Mouse (Mus musculus) liver, embryonic 16.5 days (tissue): ENCODE data around the gene Zfp148. TPM values are rescaled to one million over a fixed set of nuclear protein-coding genes. Genes with fewer than 3 reads are reported as not detected.

Source experiments
- ATAC-seq: fragments of 200-750 bp; cut with Nextera tagmentation; 2 replicates; pipeline ENCODE4 v1.8.0; 2017; ENCODE audit warnings: low read depth, mild to moderate bottlenecking, moderate number of reproducible peaks, moderate library complexity
- H3K27ac ChIP-seq: fragments of 300-500 bp; sonication (generic); 2 replicates; pipeline ENCODE4 v1.5.1; 2014; ENCODE audit warnings: mild to moderate bottlenecking, low read length
- H3K27me3 ChIP-seq: fragments of 300-500 bp; sonication (generic); 2 replicates; pipeline ENCODE4 v1.6.1; 2014; ENCODE audit warnings: low read depth, low read length, mixed read lengths; ENCODE audit not compliant: control insufficient read depth, insufficient read depth
- H3K36me3 ChIP-seq: fragments of 300-500 bp; sonication (generic); 2 replicates; pipeline ENCODE4 v1.6.1; 2014; ENCODE audit warnings: mild to moderate bottlenecking; ENCODE audit not compliant: control insufficient read depth, insufficient read depth
- H3K4me1 ChIP-seq: fragments of 300-500 bp; sonication (generic); 2 replicates; pipeline ENCODE4 v1.6.1; 2014; ENCODE audit warnings: low read depth, low read length, mixed read lengths; ENCODE audit not compliant: control insufficient read depth
- H3K4me2 ChIP-seq: fragments of 300-500 bp; sonication (generic); 2 replicates; pipeline ENCODE4 v1.6.1; 2014; ENCODE audit warnings: low read depth, low read length, mixed read lengths
- H3K4me3 ChIP-seq: fragments of 300-500 bp; sonication (generic); 2 replicates; pipeline ENCODE4 v1.5.1; 2014; ENCODE audit warnings: low read depth, mild to moderate bottlenecking, low read length
- H3K9ac ChIP-seq: fragments of 300-500 bp; sonication (generic); 2 replicates; pipeline ENCODE4 v1.6.1; 2014; ENCODE audit warnings: low read depth, low read length
- H3K9me3 ChIP-seq: fragments of 300-500 bp; sonication (generic); replicated peaks from 2 replicates; pipeline ENCODE4 v1.6.1; 2016; ENCODE audit warnings: low read length; ENCODE audit not compliant: control insufficient read depth
- WGBS: fragments of 180-500 bp; shearing (Covaris S2); extraction: QIAGEN DNeasy Blood & Tissue Kit; methylation state at CpG from one replicate; pipeline ENCODE4 v1.1.7; 2014; ENCODE audit not compliant: insufficient replicate concordance; 5-methylcytosine and 5-hydroxymethylcytosine counted together
- polyA plus RNA-seq: library from polyadenylated mRNA; unstranded; fragments of >200 nt; fragmentation: Nextera tagmentation; extraction: Ambion mirVana; gene quantifications from 2 replicates; pipeline ENCODE4 v1.2.1, GENCODE M21; 2015

The Zfp148 gene
- polyA plus RNA-seq, 1 experiment from 2014 or later = 11.4 TPM

DNA sequence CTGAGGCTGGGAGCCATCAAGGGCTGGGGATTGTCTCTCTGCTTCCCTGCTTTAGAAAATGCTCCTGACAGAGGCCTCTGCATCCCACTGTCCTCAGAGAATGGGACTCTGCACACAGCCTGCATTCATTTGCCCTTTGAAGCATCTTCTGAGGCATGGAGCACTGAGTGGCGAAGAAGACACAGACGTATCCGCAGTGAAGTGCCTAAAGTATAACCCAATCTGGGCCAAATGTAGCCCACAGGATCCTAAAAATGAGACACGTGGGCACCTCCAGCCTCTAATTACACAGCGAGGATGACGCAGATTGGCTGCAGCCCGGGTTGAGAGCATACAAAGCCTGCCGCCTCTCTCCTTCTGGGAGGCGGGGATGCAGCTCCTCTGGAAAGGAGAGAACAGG is 36.3 kb upstream of the Zfp148 start:
- no peak overlapping the region for H3K27ac ChIP-seq
- H3K9me3 ChIP-seq = no peaks in the 10 kb centered on the region
- 69% methylated on average over 9 of the region's 9 CpGs for WGBS
- H3K27me3 ChIP-seq = no peaks in the 10 kb centered on the region
- H3K36me3 ChIP-seq = no peaks in the 10 kb centered on the region
- no peak for ATAC-seq
- H3K4me2 ChIP-seq = no peak overlapping the region
- H3K4me3 ChIP-seq = no peak overlapping the region
- H3K9ac ChIP-seq = no peak overlapping the region
- H3K4me1 ChIP-seq = no peaks in the 10 kb centered on the region

GRCm38 (mm10) chr16:33344875-33345274 is 35.8 kb upstream of the Zfp148 start:
- no peak for ATAC-seq
- Histone ChIP-seq H3K9ac (no peak overlapping the region), H3K9me3 (no peaks in the 10 kb centered on the region), H3K4me1 (no peaks in the 10 kb centered on the region), H3K36me3 (no peaks in the 10 kb centered on the region), H3K4me3 (no peak overlapping the region), H3K27ac (no peak overlapping the region), H3K27me3 (no peaks in the 10 kb centered on the region), H3K4me2 (no peak overlapping the region)
- 58% methylated on average over 4 of the region's 4 CpGs for WGBS

GRCm38 (mm10) chr16:33346376-33346775 is 34.3 kb upstream of the Zfp148 start:
- H3K27me3 ChIP-seq = no peaks in the 10 kb centered on the region
- H3K4me3 ChIP-seq = no peak overlapping the region
- 44% methylated on average over 3 of the region's 3 CpGs for WGBS
- no peaks in the 10 kb centered on the region for H3K4me1 ChIP-seq
- H3K27ac ChIP-seq = no peak overlapping the region
- H3K9ac ChIP-seq = no peak overlapping the region
- H3K4me2 ChIP-seq = no peak overlapping the region
- no peak for ATAC-seq
- H3K36me3 ChIP-seq = no peaks in the 10 kb centered on the region
- no peaks in the 10 kb centered on the region for H3K9me3 ChIP-seq

DNA sequence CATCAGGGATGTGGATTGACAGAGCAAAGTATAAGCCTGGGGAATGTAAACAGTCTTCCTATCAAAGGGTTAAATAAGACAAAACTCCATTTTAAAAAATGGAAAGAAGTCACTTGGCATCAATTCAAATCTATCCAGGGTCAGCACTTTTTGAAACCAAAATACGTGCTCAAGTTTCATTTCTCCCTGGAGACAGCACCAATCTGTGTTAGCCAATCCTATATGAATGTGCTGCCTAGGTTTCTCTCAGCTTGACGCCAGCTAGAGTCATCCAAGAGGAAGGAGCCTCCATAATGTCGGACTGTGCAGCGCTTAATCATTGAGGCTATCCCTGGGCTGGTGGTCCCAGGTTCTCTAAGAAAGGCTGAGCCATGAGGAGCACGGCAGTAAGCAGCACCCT is 33.5 kb upstream of the Zfp148 start:
- WGBS = 63% methylated on average over 5 of the region's 5 CpGs
- H3K36me3 ChIP-seq = no peaks in the 10 kb centered on the region
- H3K4me3 ChIP-seq = no peak overlapping the region
- H3K4me2 ChIP-seq = no peak overlapping the region
- H3K4me1 ChIP-seq = no peaks in the 10 kb centered on the region
- no peak overlapping the region for H3K9ac ChIP-seq
- H3K9me3 ChIP-seq = no peaks in the 10 kb centered on the region
- ATAC-seq = no peak
- H3K27me3 ChIP-seq = no peaks in the 10 kb centered on the region
- H3K27ac ChIP-seq = no peak overlapping the region

DNA sequence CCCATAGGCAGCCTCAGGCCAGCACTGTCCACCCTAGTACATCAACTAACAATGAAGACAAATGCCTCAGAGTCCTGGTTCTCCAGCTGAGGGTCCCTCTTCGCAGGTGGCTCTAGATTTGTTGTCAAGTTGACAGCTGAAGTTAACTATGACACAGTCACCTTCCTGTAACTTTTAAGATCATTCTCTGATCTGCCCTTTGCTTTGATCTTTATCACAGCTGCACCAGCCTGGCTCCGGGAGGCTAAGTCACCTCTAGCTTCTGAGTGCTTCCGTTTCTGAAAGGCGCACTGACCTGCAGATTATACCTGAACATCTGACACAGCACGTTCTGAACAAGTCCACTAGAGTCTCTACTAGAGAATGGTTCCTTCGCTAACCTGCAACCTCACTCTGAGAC is 22.8 kb upstream of the Zfp148 start:
- Histone ChIP-seq H3K27ac (no peak overlapping the region), H3K4me1 (no peaks in the 10 kb centered on the region), H3K36me3 (no peaks in the 10 kb centered on the region), H3K9ac (no peak overlapping the region), H3K4me2 (no peak overlapping the region), H3K27me3 (no peaks in the 10 kb centered on the region), H3K4me3 (no peak overlapping the region), H3K9me3 (no peaks in the 10 kb centered on the region)
- no peak for ATAC-seq
- 52% methylated on average over 6 of the region's 6 CpGs for WGBS

DNA sequence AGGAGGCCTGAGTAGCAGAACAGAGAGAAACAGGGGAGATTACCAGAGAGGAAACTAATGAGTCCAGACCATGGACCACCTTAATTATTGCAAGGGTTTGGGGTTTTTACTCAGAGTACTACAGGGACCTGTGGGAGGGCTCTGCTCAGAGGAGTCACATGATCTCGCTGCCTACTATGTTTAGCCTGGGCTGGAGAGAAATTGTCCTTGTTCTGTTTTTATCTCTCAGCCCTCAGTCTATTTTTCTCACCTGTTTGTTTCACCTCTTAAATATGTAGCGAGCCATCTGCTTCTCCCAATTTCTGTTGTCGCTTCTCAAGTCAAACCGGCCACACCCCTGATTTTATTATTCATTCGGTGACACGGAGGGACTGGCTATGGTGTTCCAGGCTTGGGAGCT is 14.9 kb upstream of the Zfp148 start:
- H3K9ac ChIP-seq = no peak overlapping the region
- no peaks in the 10 kb centered on the region for H3K4me1 ChIP-seq
- no peak overlapping the region for H3K4me2 ChIP-seq
- no peaks in the 10 kb centered on the region for H3K36me3 ChIP-seq
- WGBS = 77% methylated on average over 6 of the region's 6 CpGs
- no peak for ATAC-seq
- H3K27ac ChIP-seq = no peak overlapping the region
- H3K4me3 ChIP-seq = no peak overlapping the region
- H3K27me3 ChIP-seq = no peaks in the 10 kb centered on the region
- H3K9me3 ChIP-seq = no peaks in the 10 kb centered on the region

GRCm38 (mm10) chr16:33368632-33369031 is 12.0 kb upstream of the Zfp148 start:
- WGBS = 66% methylated on average over 3 of the region's 3 CpGs
- ATAC-seq = no peak
- no peaks in the 10 kb centered on the region for H3K4me1 ChIP-seq
- no peak overlapping the region for H3K27ac ChIP-seq
- H3K9me3 ChIP-seq = no peaks in the 10 kb centered on the region
- H3K4me2 ChIP-seq = no peak overlapping the region
- H3K27me3 ChIP-seq = no peaks in the 10 kb centered on the region
- no peak overlapping the region for H3K4me3 ChIP-seq
- no peak overlapping the region for H3K9ac ChIP-seq
- no peaks in the 10 kb centered on the region for H3K36me3 ChIP-seq

DNA sequence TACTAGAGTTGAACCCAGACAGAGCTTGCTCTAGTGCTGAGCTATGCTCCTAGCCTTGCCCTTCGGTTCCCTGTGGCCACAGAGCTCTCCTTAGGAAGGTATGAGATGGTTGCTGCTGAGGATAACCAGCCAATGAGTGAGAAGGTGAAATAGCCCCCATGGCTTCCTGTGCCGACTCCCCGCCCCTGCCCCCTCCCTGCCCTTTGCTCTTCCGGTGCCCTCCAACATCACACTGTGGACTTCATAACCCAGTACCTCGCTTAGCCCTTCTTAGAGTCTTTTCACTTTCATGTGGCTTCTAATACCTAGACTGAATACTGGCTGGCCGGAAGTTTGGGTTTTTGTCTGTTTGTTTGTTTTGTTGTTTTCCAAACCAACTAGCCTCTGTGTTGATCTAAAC is 9.8 kb upstream of the Zfp148 start:
- H3K36me3 ChIP-seq = no peaks in the 10 kb centered on the region
- no peaks in the 10 kb centered on the region for H3K27me3 ChIP-seq
- WGBS = 36% methylated on average over 6 of the region's 6 CpGs
- no peak overlapping the region for H3K9ac ChIP-seq
- H3K4me3 ChIP-seq = no peak overlapping the region
- H3K4me2 ChIP-seq = no peak overlapping the region
- no peaks in the 10 kb centered on the region for H3K4me1 ChIP-seq
- H3K27ac ChIP-seq = no peak overlapping the region
- no peaks in the 10 kb centered on the region for H3K9me3 ChIP-seq
- ATAC-seq = no peak

GRCm38 (mm10) chr16:33372611-33373010 is 8.0 kb upstream of the Zfp148 start:
- Histone ChIP-seq H3K27me3 (no peaks in the 10 kb centered on the region), H3K9me3 (no peaks in the 10 kb centered on the region), H3K27ac (no peak overlapping the region), H3K36me3 (no peaks in the 10 kb centered on the region), H3K9ac (no peak overlapping the region), H3K4me2 (no peak overlapping the region), H3K4me3 (no peak overlapping the region), H3K4me1 (no peaks in the 10 kb centered on the region)
- WGBS = 40% methylated on average over 5 of the region's 5 CpGs
- no peak for ATAC-seq

DNA sequence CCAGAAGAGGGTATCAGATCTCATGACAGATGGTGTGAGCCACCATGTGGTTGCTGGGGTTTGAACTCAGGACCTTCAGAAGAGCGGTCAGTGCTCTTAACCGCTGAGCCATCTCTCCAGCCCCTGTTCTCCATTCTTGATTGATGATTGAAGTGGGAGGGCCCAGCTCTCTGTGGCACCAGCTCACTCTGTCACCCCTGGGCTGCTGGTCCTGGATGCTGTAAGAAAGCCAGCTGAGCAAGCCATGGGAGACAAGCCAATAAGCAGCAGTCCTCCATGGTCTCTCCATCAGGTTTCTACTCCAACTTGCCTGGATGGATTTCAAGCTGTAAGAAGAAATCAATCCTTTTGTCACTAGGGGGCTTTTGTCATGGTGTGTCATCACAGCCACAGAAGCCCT is 7.3 kb upstream of the Zfp148 start:
- H3K4me1 ChIP-seq = no peaks in the 10 kb centered on the region
- no peak for ATAC-seq
- 90% methylated on average over 2 of the region's 2 CpGs for WGBS
- H3K9me3 ChIP-seq = no peaks in the 10 kb centered on the region
- H3K27ac ChIP-seq = no peak overlapping the region
- H3K4me2 ChIP-seq = no peak overlapping the region
- no peak overlapping the region for H3K9ac ChIP-seq
- no peaks in the 10 kb centered on the region for H3K27me3 ChIP-seq
- no peaks in the 10 kb centered on the region for H3K36me3 ChIP-seq
- H3K4me3 ChIP-seq = no peak overlapping the region
